Mouse (Mus musculus) right cerebral cortex, postnatal 4 days (tissue): Measurements from ENCODE around the gene Gm30083.
A peak's percentile ranks its signal among the peaks of the same experiment; 100 is the strongest.

Source experiments
- DNase-seq: peaks from one replicate; pipeline ENCODE4 v3.0.0-alpha.2; 2022

Gene Gm30083

GRCm38 (mm10) chr14:34015063-34015462 is at the start of gene Gm30083:
Gene Gm30083, minus strand, starts transcription at chr14:34015182.
- DNase-seq: no peak

DNA sequence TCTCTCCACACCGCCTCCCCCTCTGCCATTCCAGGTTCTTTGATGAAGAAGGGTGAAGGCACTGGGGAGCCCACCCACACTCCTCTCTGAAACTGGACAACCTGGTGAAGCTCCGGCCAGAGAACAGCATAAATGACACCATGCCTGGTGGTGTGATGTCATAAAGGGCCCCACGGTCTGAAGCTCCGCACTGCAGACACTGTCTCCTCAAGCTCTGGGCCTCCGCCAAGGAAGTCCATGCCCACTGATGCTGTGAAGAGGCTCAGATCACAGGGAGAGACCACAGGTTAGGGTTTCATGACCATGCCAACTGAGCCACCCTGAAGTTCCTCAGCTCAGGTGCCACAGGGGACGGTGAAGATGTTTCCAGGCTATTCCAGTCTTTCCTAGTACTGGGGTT is 37.5 kb upstream of the Gm30083 start, which contains the start of gene Antxrl:
Gene Antxrl (plus strand): TSS at position 192 of the 400 bp plus-strand sequence.
- DNase-seq: no peak

DNA sequence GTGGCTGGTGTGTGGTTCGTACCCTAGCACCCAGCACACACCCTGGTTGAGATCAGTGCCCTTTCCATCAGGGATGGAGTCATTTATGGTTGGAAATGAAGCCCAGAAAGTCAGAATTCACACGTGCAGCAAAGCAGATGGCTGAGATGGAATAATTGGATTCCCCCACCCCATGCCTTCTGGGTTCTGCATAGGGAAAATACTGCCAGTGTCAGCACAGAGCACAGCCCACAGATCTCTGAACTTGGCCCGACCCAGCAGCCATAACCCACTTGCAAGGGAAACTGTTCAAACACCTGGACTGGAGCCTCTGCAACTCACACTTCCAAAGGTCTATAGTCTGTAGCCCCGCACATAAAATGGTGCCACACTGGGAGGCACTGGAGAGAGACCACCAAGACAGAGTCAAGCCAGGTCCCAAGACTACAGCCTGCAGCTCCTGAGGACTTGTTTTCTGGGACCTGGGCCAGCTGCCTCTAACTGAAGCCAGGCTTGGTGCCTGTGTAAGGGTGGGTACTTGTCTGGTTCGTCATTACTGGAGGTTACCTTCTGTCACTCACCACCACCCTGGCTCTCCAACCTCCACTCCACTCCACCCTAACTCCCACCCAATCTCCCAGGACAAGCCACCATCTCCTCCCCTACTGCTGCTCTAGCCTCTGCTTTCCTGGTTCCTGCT is 35.3 kb upstream of the Gm30083 start:
- DNase-seq: peak; percentile 6

DNA sequence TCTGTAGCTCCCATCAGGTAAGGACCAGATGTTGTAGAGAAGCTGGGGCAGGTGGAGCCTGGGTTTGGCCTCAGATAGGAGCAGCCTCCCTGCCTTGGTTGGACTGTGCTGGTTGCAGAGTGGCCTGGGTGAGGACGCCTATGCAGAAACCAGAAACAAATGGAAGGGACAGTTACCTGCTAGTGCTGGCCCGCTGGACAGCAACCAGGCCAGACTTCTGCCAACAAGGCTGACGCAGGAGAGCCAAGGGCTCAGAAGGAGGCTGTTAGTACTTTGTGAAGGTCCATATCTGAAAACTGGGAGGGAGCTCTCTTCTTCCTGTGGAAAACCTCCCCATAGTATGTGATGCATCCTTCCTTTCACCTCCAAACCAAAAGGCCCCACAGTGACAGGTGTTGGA is 28.4 kb upstream of the Gm30083 start:
- no peak for DNase-seq

- no peak for DNase-seq
Observed at GRCm38 (mm10) chr14:34041241-34041640, 26.3 kb upstream of the Gm30083 start.

DNA sequence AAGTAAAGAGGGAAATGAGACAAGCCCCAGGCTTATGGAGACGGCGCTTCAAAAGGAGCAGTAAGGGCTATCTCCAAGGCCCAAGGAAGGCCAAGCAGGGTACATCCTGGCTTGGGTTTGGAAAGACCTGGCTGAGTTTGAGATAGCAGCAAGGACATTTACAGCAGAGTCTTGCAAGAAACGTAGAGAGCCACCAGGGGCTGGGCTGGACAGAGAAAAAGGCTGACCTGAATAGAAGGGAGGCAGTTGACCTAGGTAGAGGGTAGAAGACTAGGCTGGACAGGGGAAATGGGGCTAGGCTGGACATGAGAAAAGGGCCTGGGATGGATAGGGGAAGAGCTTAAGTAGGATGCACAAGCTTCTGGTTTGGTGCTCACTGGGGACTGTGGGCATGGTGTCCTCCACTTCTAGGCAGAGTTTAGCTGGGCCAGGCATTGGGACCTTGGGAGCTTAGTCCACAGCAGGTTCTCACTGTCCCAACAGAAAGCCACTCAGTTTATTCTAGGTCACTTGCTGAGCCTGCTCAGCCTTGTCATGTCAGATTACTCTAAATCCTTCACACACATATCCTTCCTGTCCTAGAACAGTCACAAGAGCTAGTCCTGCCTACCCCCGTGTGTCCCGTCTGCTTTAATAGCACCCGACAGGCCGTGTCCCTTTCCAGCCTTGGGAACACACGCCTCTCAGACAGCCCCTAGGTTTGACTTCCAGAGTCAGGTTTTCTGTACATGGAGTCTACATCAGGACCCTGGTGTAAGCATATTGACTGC is 19.0 kb upstream of the Gm30083 start:
- no peak for DNase-seq

GRCm38 (mm10) chr14:34026710-34027109 is 11.7 kb upstream of the Gm30083 start:
- no peak for DNase-seq

- no peak for DNase-seq
Observed at GRCm38 (mm10) chr14:34016938-34017337, 2.0 kb upstream of the Gm30083 start.

DNA sequence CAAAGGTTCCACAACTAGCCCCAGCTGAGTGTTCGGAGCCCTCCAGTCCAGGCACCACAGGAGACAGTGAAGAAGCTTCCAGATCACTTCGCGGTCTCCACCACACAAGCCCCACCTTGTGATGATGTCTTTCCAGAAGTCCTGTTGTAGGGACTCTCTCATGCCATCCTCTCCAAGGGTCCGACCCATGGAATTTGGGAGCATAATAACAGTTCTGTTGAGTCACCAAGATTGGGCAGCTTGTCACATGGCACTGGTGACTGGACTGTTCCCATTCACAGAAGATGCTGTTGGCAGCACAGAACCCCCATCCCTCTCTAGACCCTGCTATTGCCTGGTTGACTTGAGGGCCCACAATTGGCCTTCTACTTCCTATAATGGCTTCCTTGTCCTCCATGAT is 1.4 kb upstream of the Gm30083 start, which contains the start of gene Gm5460:
Gene Gm5460 (plus strand): TSS at position 378 of the 400 bp plus-strand sequence.
- no peak for DNase-seq

GRCm38 (mm10) chr14:34002358-34002757 is 12.6 kb downstream of the Gm30083 start:
- no peak for DNase-seq

GRCm38 (mm10) chr14:34001445-34001844 is 13.5 kb downstream of the Gm30083 start:
- no peak for DNase-seq

GRCm38 (mm10) chr14:34000076-34000475 is 14.9 kb downstream of the Gm30083 start:
- no peak for DNase-seq

GRCm38 (mm10) chr14:33997427-33997826 is 17.6 kb downstream of the Gm30083 start:
- no peak for DNase-seq

DNA sequence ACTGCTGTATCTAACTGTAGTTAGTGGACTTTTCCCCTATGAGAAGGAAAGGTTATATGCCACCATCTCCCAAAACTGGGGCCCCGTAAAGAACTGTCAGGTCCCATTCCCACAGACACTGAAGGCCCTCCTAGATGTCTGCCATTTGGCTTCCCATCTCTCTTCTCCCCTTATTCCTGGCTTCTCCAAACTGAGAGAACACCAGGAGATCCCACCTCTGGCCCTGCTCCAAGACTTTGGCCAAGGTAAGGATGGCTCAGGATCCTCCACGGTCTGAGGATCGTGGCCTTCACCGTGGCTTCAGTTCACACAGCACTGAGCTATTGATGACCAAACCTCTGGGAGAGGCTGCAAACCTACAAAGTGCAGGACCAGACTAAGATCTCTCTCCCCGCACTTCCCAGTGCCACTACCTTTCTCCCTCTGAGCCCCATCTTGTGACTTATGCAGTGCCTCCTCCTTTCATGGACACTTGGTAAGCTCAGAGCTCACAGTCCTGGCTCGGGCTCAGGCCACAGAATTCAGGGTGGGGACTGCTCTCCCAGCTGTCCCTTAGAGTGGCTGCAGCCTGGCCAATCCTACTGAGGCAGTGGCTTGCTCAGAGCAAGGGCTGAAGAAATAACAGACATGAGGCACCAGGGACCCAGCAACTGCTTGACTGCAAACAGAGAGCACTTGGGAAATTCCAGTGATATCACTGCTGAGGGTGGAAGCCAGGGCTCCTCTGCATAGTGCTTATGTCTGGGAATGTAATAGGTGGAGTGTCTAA is 21.3 kb downstream of the Gm30083 start:
- DNase-seq: no peak

GRCm38 (mm10) chr14:33993051-33993450 is 21.9 kb downstream of the Gm30083 start:
- DNase-seq: no peak

DNA sequence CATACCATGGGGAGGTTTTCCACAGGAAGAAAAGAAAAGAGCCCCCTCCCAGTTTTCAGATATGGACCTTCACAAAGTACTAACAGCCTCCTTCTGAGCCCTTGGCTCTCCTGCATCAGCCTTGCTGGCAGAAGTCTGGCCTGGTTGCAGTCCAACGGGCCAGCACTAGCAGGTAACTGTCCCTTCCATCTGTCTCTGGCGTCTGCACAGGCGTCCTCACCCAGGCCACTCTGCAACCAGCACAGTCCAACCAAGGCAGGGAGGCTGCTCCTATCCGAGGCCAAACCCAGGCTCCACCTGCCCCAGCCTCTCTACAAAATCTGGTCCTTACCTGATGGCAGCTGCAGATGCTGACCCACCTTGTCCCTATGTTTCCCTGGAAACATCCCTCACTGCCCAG is 23.0 kb downstream of the Gm30083 start:
- no peak for DNase-seq

- DNase-seq: no peak
Observed at GRCm38 (mm10) chr14:33989201-33989600, 25.8 kb downstream of the Gm30083 start.

DNA sequence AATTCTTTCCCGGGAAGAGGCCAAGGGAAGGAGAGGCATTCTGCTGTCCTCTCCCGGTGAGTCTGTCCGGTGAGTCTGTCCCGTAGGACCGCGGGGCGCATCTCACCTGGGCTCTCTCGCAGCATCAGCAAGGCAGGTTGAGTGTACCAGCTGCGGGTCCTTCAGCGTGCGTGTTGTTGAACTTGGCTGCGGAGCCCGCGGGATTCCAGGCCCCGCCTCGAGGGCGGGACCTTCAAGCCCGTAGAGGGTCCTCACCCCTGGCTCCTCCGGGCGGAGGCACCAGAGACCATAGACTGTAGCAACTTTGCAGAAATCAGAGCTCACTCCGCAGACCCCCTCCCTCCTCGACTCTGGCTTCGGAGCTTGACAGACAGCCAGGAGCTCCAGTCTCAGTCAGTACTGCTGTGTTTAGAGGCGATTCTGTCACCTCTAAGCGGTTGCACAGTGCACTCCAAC is 36.4 kb downstream of the Gm30083 start, which contains the start of gene Zfp488:
Gene Zfp488 (minus strand): TSS at position 161 of the 456 bp plus-strand sequence.
- peak; percentile 35 for DNase-seq

GRCm38 (mm10) chr14:33977748-33978147 is 37.2 kb downstream of the Gm30083 start:
- no peak for DNase-seq

DNA sequence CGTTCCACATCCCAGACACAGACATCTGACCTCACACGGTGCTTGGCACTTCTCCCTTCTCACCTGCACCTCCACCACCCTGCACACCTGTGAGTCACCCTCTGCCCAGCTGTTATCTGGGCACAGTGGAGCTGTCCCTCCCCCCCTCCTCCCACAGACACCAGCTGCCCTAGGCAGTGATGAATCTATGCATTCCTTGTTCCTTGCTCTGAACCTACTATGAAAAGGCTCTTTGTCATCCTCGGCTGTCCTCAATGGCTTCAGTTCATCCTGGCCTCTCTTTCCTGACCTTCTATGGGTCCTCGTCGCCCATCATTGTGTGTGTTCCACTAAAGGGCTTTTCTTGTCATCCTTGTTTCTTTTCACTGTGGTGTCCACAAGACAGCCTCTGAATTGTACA is 40.2 kb downstream of the Gm30083 start:
- DNase-seq: no peak

DNA sequence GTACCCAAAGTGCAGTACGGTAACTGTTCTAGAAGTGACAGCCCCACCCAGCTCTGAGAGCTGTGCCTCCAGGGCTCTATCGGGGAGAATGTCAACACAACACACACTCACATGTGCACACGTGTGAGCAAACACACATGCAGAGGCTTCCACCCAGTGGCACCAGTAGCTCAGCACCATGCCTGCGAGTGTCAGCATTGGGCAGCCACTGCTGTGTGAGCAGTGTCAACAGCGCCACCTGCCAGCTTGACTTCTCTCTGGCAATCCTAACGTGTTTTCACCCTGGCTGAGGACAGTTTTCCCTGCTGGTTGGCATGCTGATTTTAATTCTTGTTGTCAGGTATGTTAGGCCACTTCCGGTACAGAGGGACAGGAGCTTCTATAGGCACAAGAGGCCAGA is 42.3 kb downstream of the Gm30083 start:
- DNase-seq: no peak

DNA sequence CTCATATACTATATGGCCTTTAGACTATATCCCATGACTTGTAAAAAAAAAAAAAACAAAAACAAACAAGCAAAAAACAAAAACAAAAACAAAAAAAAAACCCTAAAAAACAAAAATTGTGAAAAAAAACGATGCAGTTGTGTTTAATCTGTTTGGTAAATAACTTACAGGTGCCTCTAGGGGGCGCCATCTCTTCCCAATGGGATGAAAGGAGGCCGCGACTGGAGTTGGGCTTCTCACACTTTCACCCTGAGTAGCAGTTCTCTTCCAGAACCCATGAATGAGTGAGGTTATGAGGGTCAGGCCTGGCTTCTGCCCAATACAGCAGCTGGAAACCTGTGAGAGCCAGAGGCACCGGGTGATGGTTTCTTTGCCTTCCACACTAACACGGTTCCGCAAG is 49.3 kb downstream of the Gm30083 start:
- DNase-seq: no peak

DNA sequence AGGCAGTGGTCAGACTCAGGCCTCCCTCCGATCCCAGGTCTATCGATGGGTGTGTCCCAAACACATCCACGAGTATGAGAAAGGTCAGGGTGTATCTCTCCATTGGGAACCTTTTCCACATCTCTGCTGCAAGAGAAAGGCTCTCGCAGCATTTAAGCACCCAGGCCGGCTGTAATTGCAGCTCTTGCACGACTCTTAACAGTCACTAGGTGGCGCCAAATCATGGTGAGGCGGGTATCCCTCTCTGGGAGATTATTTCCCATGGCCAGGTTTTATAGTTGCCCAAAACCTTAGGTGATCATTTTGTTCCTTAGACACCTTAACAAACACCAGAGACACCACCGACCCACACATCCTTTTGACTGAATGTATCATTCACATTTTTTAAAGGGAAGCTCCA is 55.6 kb downstream of the Gm30083 start:
- DNase-seq: peak; percentile 31
